Mouse (Mus musculus) common myeloid progenitor, adult 5-6 weeks (primary cell): ENCODE measurements at regions not wholly inside any gene's neighbourhood (a gene's known extent, or its start where the extent isn't known, plus 50 kb on each side); places are given as distances from the start of the nearest gene placed in this dataset.

ENCODE experiments used
- ATAC-seq: replicated peaks from 2 replicates; pipeline ENCODE4 v1.8.0; 2016; ENCODE audit warnings: low read depth, mild to moderate bottlenecking, moderate TSS enrichment, inconsistent platforms; ENCODE audit not compliant: poor library complexity, severe bottlenecking

DNA sequence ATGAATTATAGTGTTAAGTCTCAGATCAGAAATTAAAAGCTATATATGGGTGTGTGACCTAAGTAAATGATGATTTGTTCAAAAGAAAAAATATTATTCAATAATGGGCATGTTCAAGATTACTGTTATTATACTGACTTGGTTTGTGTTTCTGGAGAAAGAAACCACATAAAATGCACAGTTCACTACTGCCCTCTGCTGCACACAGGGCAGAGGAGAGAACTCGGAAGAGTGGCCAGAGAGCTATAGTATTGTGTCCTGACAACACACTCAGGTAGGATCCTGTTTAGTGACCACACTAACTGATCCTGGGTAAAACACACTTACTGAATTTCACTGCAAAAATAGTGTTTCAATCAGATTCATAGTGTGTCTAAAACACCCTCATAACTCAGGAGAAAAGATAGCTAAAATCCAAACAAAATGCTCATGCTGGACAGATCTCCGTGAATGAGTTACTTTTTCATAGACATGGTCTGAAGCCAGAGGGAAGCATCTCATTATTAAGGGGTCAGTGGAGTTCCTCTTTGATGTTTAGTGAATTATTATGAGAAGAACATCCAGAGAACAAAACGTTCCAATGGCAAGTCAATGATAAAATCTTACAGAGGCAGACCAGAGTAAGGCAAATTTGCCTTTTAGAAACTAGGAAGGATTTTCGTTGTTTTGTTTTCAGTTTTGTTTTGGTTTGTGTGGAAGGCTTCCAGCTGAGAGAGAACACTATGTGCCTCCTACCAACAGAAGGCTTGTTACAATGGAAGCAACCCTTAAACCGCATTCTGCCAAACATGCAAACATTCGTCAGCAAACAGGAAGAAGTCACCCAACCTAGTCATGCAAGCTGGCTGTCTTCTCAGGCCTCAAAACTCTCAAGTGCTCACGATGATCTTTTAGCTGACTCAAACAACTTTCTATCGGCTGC, 218.6 kb upstream of the Dab2 start:
- peak; percentile 96 for ATAC-seq

DNA sequence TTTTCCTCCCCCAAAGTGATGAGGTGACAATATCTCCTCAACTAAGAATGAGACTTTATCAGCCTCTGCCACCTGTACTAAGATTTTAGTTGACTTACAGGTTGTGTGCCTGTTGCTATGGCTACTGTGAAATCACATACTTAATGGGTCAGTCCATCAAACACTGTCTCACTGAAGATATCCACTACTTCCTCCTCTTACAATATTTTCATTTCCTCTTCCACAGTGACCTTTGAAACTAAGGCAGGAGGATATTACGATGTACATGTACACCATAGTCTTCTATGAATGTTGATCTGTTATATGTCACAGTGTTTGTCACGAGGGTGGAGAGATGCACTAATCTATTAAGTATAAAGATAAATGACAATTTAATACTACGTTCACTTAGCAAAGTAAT, 212.4 kb upstream of the Dab2 start:
- ATAC-seq: no peak

GRCm38 (mm10) chr15:6088498-6088897, 211.1 kb upstream of the Dab2 start:
- no peak for ATAC-seq

GRCm38 (mm10) chr15:6129697-6130096, 169.9 kb upstream of the Dab2 start:
- ATAC-seq: no peak

DNA sequence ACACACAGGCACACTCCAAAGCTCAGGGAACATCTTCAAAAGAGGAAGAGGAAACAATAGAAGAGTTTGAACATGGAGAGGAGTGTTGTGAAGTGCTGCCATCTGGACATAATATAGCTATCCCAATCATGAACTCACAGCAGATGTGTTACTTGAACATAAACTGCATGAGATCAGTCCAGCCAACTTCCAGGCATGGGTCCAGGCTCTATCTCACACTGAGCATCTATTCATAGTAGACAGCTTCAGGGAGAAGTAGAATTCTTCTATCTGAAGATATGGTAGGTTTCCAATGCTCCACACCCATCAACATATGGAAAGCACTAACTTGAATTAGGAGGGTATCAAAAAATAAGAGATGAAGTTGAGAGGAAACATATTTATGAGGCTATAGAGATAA, 167.4 kb upstream of the Dab2 start:
- ATAC-seq: no peak

- ATAC-seq: no peak
Observed at GRCm38 (mm10) chr15:6145071-6145470, 154.5 kb upstream of the Dab2 start.

DNA sequence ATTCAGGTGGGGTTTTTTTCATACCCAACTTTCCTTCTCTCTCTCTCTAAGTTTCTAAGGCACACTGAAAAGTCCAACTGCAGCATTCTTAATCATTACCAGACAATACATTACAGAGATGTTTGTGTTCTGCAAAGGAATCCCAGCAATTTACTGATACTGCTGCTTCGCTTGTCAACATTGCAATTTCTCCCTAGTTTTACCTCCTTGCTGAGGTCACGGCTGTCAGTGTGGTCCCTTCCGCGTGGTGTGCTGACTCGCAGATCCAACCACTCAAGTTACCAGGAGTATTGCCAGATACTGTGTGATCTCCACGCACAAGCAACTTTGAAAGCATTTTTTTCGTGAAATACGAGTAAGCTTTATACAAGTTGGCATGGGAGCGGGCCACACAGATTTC, 144.9 kb upstream of the Dab2 start:
- ATAC-seq: no peak

- ATAC-seq: no peak
Observed at GRCm38 (mm10) chr15:6180261-6180660, 119.3 kb upstream of the Dab2 start.

GRCm38 (mm10) chr15:6183627-6184026, 116.0 kb upstream of the Dab2 start:
- no peak for ATAC-seq

GRCm38 (mm10) chr15:6191845-6192244, 107.7 kb upstream of the Dab2 start:
- no peak for ATAC-seq

DNA sequence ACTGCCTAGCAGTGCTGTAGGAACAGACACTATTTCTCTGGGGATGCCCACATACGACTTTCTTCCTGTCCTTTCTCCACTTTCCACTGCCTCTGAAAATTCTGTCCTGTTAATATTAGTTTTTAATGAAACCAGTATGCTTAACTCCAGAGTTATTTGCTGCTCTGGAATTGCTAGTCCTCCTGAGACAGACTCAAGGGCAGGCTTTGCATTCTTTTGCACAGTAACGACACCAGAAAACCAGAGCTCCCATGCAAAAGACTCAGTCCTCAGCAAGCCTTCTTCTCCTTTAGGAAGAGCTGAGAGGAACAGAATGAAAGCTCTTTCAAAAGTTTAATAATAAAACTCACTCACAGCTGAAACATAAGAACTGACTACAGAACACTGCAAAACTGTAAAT, 92.3 kb upstream of the Dab2 start:
- no peak for ATAC-seq

DNA sequence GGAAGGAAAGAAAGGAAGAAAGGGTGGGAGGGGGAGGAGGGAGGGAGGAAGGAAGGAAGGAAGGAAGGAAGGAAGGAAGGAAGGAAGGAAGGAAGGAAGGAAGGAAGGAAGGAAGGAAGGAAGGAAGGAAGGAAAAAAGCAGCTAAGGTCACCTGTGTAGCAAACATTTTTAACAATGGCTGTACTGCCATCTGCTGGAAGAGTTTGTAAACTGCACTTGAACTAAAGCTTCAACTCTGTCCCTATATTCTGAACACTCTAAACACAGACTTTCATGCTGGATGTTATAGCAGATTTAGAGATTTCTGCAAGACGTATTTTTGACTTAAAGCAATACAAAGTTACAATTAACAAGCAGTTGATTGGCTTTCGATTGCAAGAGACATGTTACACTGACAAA, 90.3 kb upstream of the Dab2 start:
- ATAC-seq: peak; percentile 83

DNA sequence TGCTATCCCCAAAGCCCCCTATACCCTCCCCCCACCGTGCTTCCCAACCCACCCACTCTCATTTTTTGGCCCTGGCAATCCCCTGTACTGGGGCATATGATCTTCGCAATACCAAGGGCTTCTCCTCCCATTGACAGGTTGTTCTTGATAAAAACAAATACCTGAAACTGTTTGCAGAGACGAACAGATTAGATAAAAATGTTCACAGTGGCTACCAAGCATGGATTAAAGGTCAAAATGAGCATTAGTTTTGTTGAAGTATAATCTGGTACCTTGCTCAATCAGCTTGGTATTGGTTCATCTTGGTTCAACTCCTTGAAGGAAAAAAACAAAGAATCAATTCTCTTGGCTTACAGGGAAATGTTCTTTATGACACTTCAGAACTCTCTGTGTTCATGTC, 81.5 kb upstream of the Dab2 start:
- no peak for ATAC-seq

GRCm38 (mm10) chr15:6225227-6225626, 74.4 kb upstream of the Dab2 start:
- no peak for ATAC-seq

GRCm38 (mm10) chr15:6230618-6231017, 69.0 kb upstream of the Dab2 start:
- peak; percentile 56; the same call in 1 of the 2 replicates for ATAC-seq

DNA sequence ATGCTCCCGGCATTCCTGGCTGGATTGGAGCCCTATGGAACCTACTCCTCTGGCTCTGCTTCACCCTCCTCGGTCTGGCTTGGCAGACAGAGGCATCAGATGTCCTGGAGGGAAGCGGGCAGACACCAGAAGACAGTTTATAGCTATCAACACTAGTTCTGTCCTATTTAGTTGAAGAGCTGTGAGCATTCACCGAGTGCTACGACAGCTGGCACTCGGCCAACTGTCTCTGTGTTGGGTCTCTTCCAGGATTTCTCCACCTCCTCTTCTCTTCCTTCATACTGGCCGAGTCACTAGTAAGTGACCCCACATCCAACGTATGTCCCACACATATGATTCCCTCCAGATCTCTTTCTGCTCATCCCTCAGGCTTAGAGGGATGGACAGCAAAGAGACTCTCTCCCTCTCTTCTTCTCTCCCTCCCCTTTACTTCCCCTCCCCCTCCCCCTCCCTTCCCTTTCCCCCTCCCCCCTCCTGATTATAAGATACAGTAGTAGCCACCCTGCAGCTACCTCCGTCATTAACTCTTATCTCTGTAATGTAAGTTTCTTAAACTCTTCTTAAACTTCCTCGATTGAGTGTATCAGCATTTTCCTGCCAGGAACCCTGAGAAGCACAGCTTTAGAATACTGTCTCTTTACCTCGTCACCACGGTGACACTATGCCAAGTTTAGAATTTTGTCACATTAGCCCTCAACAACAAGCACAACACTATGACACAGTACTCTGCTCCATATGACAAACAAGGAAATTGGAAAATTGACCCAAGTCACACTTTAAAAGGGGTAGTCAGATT, 68.1 kb upstream of the Dab2 start:
- ATAC-seq: no peak

DNA sequence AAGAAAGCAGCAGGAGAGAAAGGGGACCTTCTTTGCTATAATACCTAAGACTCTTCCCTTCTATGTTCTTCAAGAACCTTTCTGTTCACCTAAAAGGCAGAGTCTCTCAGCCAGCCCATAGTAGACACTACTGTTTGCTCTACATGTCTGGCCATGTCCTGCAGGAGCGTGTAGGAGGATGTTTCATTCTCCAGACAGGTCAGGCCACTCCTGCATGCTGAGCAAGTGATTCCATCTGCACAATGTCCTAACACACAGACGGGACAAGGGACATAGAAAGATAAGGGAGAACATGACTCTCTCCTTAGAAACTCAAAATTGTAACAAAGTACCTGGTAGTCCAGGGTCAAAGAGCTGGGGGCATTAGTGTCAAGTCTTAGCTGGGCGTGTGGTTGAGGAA, 66.0 kb upstream of the Dab2 start:
- no peak for ATAC-seq

DNA sequence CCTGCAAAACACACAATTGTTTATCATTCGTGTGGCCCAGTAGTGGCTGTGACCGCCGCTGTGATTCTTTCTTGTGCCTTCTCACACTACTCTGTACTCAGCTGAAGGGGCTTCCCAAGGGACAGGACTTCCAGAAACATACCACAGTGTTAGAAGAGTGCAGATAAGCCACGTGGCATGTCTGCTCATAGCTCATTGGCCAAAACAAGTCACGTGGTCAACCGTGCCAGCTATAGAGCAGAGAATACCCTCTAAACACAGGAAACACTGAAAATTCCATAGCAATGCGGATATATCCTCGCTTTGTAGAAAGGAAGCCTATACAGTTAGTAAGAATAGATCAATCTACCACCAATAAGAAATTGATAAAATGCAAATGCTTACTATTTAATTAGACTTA, 63.0 kb upstream of the Dab2 start:
- no peak for ATAC-seq

- ATAC-seq: peak; percentile 73
Observed at GRCm38 (mm10) chr15:6237726-6238125, 61.9 kb upstream of the Dab2 start.

DNA sequence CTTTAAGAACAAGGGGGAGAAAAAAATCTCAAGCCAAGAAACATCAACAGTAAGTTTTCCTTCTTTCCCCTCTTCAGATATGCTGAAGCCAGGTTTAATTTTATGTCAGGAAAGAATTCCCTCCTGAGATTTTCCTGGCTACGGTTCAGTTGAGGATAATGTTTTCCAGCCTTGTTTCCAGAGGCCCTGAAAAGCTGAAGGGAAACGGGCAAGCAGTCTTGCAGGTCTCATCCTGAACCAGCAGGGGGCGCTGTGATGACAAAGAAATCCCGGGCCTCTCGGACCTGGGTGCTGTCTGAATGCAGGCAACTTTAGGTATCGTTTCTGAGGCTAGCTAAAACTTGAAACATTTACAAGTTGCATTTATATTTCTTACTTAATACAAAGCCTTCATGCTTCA, 61.5 kb upstream of the Dab2 start:
- peak; percentile 73 for ATAC-seq

DNA sequence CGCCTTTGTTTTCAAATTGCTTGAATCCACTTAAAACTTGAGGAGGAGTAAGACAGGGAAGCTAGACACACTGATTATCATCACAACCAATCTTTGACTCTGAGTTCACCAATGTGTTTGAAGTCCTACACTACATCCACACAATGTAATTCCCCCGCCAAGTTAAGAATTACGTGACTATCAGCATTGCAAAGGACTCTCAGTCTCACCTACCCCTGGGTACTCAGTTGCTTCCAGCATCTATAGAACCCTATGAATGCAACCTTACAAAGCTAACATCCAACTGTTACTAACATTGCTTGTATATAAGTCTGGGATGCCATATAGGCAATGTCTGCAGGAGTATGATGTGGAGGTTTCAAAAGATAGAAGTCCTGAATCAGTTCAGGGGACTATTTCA, 60.8 kb upstream of the Dab2 start:
- ATAC-seq: no peak
